Mouse (Mus musculus) heart, postnatal 0 days (tissue): ENCODE measurements around the gene Mss51.

Experiments
- CTCF ChIP-seq: IDR thresholded peaks from 2 replicates; pipeline ENCODE4 v1.5.1; 2016; ENCODE audit warnings: antibody characterized with exemption, control low read depth, low read depth
- EP300 ChIP-seq: IDR thresholded peaks from 2 replicates; pipeline ENCODE4 v1.6.1; 2016; ENCODE audit warnings: antibody characterized with exemption, low read depth

DNA sequence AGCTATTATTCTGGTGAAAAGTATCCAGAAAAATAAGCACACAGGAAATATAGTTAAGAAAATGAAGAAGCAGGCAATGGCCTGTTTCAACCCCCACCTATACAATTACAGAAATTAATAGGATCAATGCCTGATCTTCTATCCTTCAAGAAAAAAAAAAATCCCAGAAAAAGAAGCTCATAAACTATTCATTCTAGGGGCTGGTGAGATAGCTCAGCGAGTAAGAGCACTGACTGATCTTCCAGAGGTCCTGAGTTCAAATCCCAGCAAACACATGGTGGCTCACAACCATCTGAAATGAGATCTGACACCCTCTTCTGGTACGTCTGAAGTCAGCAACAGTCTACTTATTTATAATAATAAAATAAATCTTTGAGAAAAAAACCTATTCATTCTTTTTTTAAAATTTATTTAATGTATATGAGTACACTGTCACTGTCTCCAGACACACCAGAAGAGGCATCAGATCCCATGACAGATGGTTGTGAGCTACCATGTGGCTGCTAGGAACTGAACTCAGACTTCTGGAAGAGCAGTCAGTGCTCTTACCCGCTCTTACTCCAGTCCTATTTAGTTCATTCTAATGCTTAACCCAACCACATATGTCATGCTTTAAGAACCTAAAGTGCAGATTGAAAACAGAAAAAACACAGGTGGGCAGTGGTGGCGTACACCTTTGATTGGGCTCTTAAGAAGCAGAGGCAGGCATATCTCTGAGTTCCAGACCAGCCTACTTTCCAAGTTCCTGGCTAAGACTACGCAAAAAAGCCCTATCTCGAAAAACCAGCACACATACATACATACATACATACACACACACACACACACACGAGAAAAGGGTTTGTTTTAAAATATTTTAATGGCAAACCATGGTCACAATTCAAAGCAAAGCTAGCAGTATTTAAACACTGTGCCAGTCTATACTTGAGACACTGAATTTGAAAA is 48.0 kb upstream of the Mss51 start:
- TF ChIP-seq CTCF (no peak), EP300 (no peak)
